Mouse (Mus musculus): ENCODE results near the gene Snrnp70. TPM values are rescaled to one million over a fixed set of nuclear protein-coding genes. Genes with fewer than 3 reads are reported as not detected.

The Snrnp70 gene
- polyA plus RNA-seq, 1 experiment, result 463 TPM

- Histone ChIP-seq H3K4me3 (ENCODE audit: insufficient read depth, low read length) (peak overlapping the region; percentile 46), H3K27ac (ENCODE audit: insufficient read depth, low read length) (no peak overlapping the region), H3K4me1 (ENCODE audit: control insufficient read depth, insufficient read depth, low read length) (no peaks in the 10 kb centered on the region)
- TF ChIP-seq CTCF (IDR thresholded peaks at IDR 0.05; ENCODE audit: borderline replicate concordance, insufficient read depth, low read length), result no peak
- TF ChIP-seq POLR2A (IDR thresholded peaks at IDR 0.05; ENCODE audit: low read depth, low read length), result 0 out of 2 replicates have a peak, but pooled peaks have one; percentile 3
Measured at GRCm38 (mm10) chr7:45340669-45341068, 54.9 kb downstream of the Snrnp70 start.

- H3K27ac ChIP-seq (ENCODE audit: insufficient read depth, low read length), result no peak overlapping the region
- TF ChIP-seq POLR2A (IDR thresholded peaks at IDR 0.05; ENCODE audit: low read depth, low read length) (no peak), CTCF (IDR thresholded peaks at IDR 0.05; ENCODE audit: borderline replicate concordance, insufficient read depth, low read length) (no peak)
- no peaks in the 10 kb centered on the region for H3K4me1 ChIP-seq (ENCODE audit: control insufficient read depth, insufficient read depth, low read length)
- H3K4me3 ChIP-seq (ENCODE audit: insufficient read depth, low read length), result peak overlapping the region; percentile 46
Measured at GRCm38 (mm10) chr7:45340066-45340442, 55.5 kb downstream of the Snrnp70 start.

- Histone ChIP-seq H3K27ac (ENCODE audit: insufficient read depth, low read length) (no peak overlapping the region), H3K4me1 (ENCODE audit: control insufficient read depth, insufficient read depth, low read length) (no peaks in the 10 kb centered on the region), H3K4me3 (ENCODE audit: insufficient read depth, low read length) (peak overlapping the region; percentile 46)
- TF ChIP-seq CTCF (IDR thresholded peaks at IDR 0.05; ENCODE audit: borderline replicate concordance, insufficient read depth, low read length) (no peak), POLR2A (IDR thresholded peaks at IDR 0.05; ENCODE audit: low read depth, low read length) (peak; percentile 85)
Measured at GRCm38 (mm10) chr7:45339410-45340065, 56.0 kb downstream of the Snrnp70 start.

- no peak for TF ChIP-seq CTCF (IDR thresholded peaks at IDR 0.05; ENCODE audit: borderline replicate concordance, insufficient read depth, low read length)
- TF ChIP-seq POLR2A (IDR thresholded peaks at IDR 0.05; ENCODE audit: low read depth, low read length), result no peak
- Histone ChIP-seq H3K27ac (ENCODE audit: insufficient read depth, low read length) (no peak overlapping the region), H3K4me3 (ENCODE audit: insufficient read depth, low read length) (no peak overlapping the region), H3K4me1 (ENCODE audit: control insufficient read depth, insufficient read depth, low read length) (no peaks in the 10 kb centered on the region)
Measured at GRCm38 (mm10) chr7:45338161-45338911, 57.2 kb downstream of the Snrnp70 start.

GRCm38 (mm10) chr7:45337469-45337868 is 58.1 kb downstream of the Snrnp70 start:
- H3K4me3 ChIP-seq (ENCODE audit: insufficient read depth, low read length), result no peak overlapping the region
- H3K27ac ChIP-seq (ENCODE audit: insufficient read depth, low read length), result no peak overlapping the region
- TF ChIP-seq POLR2A (IDR thresholded peaks at IDR 0.05; ENCODE audit: low read depth, low read length), result no peak
- TF ChIP-seq CTCF (IDR thresholded peaks at IDR 0.05; ENCODE audit: borderline replicate concordance, insufficient read depth, low read length), result no peak
- H3K4me1 ChIP-seq (ENCODE audit: control insufficient read depth, insufficient read depth, low read length), result no peaks in the 10 kb centered on the region

- Histone ChIP-seq H3K27ac (ENCODE audit: insufficient read depth, low read length) (no peak overlapping the region), H3K4me3 (ENCODE audit: insufficient read depth, low read length) (no peak overlapping the region), H3K4me1 (ENCODE audit: control insufficient read depth, insufficient read depth, low read length) (no peaks in the 10 kb centered on the region)
- TF ChIP-seq CTCF (IDR thresholded peaks at IDR 0.05; ENCODE audit: borderline replicate concordance, insufficient read depth, low read length), result no peak
Measured at GRCm38 (mm10) chr7:45336319-45336718, 59.2 kb downstream of the Snrnp70 start.

- H3K4me1 ChIP-seq (ENCODE audit: control insufficient read depth, insufficient read depth, low read length), result no peaks in the 10 kb centered on the region
- no peak within 1 kb of the TSS for H3K27ac ChIP-seq (ENCODE audit: insufficient read depth, low read length)
- no peak within 1 kb of the TSS for H3K4me3 ChIP-seq (ENCODE audit: insufficient read depth, low read length)
- TF ChIP-seq CTCF (IDR thresholded peaks at IDR 0.05; ENCODE audit: borderline replicate concordance, insufficient read depth, low read length) (no peak), POLR2A (IDR thresholded peaks at IDR 0.05; ENCODE audit: low read depth, low read length) (no peak)
Measured at GRCm38 (mm10) chr7:45335056-45335455, 60.5 kb downstream of the Snrnp70 start, which contains the start of gene Hrc. Hrc (plus strand) TSS chr7:45335290.

- no peak overlapping the region for H3K4me3 ChIP-seq (ENCODE audit: insufficient read depth, low read length)
- TF ChIP-seq CTCF (IDR thresholded peaks at IDR 0.05; ENCODE audit: borderline replicate concordance, insufficient read depth, low read length) (no peak), POLR2A (IDR thresholded peaks at IDR 0.05; ENCODE audit: low read depth, low read length) (no peak)
- no peaks in the 10 kb centered on the region for H3K4me1 ChIP-seq (ENCODE audit: control insufficient read depth, insufficient read depth, low read length)
- no peak overlapping the region for H3K27ac ChIP-seq (ENCODE audit: insufficient read depth, low read length)
Measured at GRCm38 (mm10) chr7:45334605-45335004, 60.9 kb downstream of the Snrnp70 start.

GRCm38 (mm10) chr7:45333431-45333982 is 62.0 kb downstream of the Snrnp70 start, which contains the start of gene Trpm4:
Trpm4 (minus strand) TSS chr7:45333780.
- no peaks in the 10 kb centered on the region for H3K4me1 ChIP-seq (ENCODE audit: control insufficient read depth, insufficient read depth, low read length)
- TF ChIP-seq POLR2A (IDR thresholded peaks at IDR 0.05; ENCODE audit: low read depth, low read length) (peak; percentile 84), CTCF (IDR thresholded peaks at IDR 0.05; ENCODE audit: borderline replicate concordance, insufficient read depth, low read length) (no peak)

More at GRCm38 (mm10) chr7:45333431-45333982, 62.0 kb downstream of the Snrnp70 start, which contains the start of gene Trpm4:
- Histone ChIP-seq H3K27ac (ENCODE audit: insufficient read depth, low read length) (no peak within 1 kb of the TSS), H3K4me3 (ENCODE audit: insufficient read depth, low read length) (peak within 1 kb of the TSS; percentile 76)

All from embryonic fibroblast, embryonic 13.5 days (primary cell).